Mouse (Mus musculus): ENCODE measurements around the gene Cdh6.
A peak's percentile ranks its signal among the peaks of the same experiment; 100 is the strongest.

Cdh6 gene

DNA sequence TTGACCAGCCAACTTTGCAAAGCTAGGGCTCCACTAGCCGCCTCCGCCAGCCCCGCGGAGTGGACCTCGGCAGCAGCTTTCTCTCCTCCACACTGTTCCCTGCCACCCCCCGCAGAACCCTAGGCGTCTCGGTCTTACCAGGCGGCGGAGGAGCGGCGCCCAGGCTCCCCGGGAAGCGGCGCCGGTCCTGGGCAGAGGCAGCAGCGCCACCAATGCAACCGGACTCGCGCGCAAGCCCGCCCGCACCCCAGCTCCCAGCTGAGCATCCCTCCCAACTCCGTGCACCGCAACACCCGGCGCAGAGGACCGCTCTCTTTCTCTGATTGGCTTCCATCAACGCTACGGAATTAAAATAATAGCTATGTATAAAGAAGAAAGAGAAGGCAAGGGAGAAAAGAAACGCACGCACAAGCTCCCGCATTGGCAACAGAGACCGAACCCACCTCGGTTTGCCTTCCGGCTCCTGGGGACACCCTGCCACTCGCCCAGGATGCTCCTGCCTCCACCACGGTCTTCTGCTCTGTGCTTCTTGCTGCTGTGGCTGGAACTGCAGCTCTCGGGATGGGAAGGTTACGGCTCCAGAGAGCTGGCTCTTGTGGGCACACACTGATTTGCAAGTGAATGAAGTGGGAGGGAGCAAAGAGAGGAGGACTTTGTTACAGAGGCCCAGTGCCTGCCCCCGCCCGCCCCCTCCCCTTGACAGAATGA, at the start of gene Cdh6:
Gene Cdh6 (minus strand): TSS at position 605 of the 708 bp plus-strand sequence.
- DNase-seq: peak; percentile 86

DNA sequence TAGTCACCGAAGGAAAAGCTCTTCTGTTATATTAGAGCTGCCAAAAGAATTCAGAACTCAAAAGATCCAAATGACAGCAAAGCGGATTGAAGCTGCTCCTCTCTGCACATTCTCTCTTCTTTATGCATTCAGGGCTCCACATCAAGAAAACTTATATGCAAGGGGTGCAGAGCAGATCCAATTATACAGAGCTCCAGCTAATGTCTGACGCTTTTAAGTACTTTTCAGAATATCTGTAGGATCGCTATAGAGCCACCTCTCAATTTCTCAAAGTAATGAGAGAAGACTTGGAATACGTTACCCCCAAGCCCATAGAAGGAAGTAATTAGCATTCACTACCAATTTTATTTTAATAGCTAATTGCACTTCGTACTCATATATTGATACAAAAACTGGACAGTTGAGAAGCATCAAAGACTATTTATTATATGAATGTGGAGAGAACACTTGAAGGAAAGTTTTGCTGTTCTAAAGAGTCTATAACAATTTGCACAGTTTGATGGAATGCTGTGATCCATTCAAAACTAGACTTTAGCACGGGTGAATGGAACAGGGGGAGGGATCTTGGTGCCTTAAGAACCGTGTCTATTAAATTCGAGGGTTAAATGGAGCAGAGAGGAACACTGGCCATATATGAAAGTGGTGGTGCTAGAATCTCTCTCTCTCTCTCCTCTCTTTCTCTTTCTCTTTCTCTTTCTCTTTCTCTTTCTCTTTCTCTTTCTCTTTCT, 46.4 kb upstream of the Cdh6 start:
- no peak for DNase-seq

DNA sequence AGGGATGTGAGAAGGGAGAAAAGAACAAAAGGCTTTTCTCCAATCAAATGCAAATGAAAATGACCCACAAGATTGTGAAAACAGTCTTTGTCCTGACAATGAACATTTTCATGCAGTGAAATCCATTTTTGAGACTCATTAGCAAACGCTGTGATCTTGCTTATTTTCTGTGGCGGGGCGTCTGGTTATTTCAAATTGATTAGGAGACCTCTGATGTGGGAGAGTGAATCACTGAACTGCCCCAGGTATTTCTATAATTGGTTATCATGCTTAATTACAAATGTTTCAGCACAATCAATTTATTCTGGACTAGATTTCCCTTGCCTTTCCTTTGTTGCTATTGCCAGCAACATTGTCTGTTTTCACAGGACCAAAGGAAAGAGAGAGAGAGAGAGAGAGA, 44.3 kb upstream of the Cdh6 start:
- no peak for DNase-seq

DNA sequence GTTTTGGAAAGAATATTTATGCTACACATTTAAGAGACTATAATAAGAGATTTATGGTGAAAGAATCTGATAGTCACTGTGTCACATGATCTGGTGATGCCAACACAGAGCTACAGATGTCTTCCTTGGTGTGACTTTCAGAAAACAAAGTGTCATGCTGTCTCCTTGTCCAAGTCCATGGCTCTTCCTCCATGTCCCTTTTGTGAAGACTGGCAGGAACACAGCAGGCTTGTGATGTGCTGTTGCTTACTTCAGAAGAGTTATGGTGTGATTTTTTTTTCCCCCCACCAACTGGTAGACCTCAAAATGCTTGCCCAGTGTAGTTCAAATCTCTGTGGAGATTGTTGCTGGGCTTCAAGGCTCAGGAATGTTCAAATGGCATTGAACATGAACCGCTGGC, 43.7 kb upstream of the Cdh6 start:
- DNase-seq: peak; percentile 11

DNA sequence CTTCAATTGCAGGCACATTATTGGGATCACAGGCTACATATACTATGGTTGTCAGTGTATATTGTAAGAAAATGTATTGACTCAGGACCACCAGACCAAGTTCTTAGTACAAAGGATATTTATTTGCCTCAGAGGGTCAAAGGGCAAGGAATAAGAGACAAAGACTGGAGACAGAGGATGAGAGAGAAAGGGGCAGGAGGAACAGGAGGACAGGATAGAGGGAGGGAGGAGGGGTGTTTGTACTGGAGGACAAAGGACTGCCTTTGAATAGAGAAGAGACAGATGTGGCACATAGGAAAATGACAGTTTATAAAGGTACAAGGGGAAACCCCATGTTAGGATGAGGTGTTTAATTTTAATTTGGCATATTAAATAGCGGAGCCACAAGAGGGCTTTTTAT, 39.5 kb upstream of the Cdh6 start:
- DNase-seq: peak; percentile 38

DNA sequence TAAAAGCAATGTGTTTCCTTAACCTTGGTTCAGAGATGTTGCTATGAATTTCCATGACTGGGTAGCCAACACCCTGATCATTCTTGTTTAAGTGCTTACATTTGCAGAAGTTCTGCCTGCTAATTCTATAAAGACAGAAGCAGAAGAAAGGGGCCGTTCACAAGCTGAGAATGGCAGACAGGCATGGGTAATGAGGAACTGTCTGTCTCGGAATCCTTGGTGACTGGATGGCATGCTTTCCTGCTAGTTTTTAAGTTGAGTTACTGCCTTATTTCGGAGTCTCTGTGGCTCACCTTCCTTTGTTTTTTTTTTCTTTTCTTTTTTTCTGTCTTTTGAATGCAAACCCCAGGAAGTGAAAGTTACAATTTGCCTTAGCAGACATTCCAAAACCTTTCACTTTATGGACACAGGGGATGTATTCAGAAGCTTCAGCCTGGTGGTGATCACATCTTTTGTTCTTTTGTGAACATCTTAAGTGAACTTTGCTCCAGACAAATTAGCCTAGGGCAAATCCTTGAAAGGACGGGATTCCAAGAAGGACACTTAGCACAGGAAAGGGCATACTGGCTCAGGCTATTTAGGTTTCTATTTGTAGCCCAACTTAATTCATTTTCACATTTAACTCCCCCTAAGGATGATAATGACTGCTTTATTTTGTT, 38.7 kb upstream of the Cdh6 start:
- peak; percentile 56 for DNase-seq

DNA sequence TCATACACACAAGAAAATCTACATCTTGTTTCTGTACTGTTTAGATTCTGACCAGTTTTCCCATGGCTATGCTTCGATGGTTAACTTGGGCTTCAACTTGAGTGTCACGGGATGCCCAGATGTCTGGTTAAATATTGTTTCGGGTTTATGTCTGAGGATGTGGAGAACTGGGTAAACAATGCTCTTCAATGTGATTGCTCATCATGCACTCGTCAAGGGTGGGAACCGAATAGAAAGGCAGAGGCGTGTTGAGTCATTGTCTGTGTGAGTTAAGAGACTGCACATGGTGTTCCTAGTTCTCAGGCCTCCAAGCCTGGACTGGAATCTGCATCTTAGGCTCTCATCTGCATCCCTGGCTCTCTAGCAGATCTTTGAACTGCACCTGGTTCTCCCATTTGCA, 36.7 kb upstream of the Cdh6 start:
- DNase-seq: no peak

DNA sequence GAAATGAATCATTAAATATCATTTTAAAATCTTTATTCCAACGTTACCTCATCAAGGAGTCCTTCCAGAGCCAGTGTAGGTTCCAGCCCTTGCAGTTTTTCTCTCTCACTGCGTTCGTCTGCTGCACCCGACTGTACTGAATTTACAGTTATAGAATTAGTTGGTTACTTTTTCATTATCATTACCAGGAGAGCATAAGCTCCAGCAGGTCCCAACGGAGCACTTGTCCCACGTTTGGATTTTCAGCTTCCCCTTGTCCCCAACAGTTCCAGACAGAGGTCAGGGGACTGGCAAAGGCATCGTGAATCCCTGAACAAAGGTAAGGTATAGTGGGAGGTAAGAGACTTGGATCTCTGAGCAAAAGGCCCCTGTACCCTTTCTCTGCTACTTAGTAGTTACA, 35.2 kb upstream of the Cdh6 start:
- no peak for DNase-seq

DNA sequence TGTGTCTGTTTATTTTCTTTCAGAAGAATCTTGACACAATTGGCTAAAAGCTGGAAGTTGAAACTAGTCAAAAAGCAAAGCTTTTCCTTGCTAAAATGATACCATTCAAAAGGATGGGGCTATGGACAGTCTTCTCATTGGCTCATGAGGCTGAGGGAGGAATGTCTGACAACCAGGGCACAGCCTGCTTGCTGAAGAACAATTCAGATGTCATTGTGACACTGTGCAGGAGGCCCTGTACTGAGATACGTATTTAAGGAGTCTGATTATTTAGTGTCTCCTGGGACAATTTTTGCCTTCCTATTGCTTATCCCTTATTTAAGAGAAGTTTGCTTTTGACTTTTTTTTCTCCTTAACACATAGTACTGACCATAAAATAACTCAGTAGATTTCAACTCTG, 22.8 kb upstream of the Cdh6 start:
- DNase-seq: no peak

DNA sequence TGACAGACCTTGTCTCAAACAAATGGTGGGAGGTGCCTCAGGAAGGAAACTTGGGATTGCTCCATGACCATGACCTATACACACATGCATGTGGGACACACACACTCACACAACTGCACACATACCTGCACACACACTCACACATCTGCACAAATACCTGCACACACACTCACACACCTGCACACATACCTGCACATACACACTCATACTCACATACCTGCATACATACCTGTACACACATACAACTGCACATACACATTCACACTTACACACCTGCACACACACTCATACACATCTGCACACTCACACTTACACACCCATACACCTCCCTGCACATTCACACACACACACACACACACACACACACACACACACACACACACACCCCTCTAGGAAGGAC, 20.6 kb upstream of the Cdh6 start:
- no peak for DNase-seq

DNA sequence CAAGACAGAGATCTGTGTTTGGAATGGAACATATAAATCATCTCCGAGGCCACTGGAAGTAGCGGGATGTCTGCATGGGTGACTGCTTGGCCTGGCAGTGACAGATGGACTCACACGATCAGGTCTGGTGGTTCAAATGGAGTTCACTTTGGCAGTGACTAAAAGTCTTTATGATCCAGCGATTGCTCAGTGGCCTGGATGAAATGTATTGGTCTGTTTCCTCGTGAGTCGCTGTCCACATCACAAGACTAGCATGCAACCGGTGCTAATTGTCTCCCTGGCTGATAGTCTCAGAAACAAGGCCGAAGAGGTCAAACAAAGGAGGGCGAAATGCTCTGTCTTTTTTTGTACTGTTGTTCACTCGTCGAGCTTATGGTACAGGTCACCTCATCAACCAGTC, 19.6 kb upstream of the Cdh6 start:
- peak; percentile 56 for DNase-seq

DNA sequence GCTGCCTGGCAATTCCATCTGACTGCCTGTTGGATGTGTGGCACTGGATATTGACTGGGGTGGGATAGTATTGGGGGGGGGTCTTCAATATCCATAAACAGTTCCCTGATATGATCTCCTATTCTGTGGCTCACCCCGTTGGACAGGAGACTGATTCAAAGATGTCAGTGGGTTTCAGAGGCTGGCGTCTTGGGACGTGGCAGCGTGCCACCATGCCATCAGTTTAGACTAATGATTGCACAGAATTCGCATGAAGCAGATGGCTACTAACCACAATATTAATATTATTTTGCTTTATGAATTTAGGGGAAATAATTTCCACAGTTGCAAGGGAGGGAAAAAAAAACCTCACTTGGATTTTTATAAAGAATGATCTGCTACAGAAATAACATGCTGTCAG, 10.2 kb upstream of the Cdh6 start:
- DNase-seq: no peak

DNA sequence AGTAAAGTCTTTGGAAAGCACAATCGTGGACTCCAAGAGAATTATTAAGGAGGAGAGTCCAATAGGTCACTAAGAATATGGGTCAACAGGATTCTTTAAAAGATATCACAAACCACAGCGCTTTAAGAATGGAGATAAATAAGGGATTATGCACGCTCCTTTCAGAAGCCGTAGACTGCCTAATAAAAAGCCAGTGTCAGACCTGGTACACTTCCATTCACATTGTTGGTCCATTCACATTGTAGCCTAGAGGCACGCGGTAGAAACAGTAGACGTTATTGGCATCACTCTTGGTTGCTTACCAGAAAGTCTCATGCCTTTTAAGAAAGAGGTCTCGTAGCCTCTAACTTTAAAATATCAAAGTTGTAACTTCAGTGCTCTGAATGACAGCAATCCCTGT, 8.0 kb upstream of the Cdh6 start:
- DNase-seq: no peak

DNA sequence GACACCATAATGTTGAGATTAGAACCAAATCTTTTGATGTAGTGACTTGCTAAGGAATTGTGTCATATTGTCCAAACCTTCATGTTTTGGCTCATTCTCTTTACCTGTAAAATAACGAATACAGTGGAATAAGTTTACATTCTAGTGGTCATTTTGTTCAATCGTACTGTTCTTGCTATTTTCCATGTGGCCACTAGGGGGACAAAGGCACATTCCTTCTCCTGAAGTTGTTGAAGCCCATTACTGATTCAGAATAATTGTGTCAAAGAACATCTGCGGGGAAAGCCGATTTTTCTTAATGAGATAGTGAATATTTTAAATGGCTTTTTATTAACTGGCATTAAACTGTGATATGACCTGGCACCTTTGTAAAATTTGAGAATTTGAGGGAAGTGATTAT, 7.5 kb upstream of the Cdh6 start:
- peak; percentile 45 for DNase-seq

DNA sequence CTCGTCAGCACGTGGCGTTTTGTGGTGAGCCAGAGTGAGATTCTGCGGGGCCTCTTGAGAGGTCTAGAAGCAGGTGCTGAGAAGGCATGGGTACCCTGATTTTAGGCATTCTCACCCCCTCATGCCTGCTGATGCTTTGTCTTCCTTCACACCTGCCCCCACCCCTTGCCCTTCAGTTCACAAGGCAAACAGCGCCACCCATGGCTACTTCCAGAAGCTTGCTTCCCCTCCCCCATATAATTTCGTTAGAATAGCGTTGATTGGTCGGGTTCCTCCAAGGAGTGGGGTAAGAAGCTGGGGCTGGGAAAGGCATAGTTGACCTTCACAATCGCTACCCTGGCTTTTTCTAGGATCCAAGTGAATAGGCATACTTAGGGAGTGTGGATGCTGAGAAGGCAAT, 2.5 kb upstream of the Cdh6 start:
- peak; percentile 61 for DNase-seq

DNA sequence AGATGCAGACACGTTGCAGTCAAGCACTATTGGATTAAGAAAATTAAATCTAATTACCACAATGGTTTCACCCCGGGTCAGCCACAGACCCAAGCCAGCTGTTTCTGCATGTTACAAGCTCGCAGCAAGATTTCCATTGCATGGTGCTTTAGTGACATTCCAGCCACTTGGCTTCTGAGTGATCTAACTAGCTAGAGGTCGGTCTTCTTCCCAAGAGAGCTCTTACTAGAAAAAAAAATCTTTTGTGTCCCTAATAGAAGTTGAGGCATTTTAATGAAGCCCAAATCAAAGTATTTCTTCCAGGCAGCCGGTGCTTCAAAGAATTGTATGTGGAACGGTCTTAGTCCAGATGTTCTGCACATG, 1.1 kb upstream of the Cdh6 start:
- DNase-seq: peak; percentile 58

DNA sequence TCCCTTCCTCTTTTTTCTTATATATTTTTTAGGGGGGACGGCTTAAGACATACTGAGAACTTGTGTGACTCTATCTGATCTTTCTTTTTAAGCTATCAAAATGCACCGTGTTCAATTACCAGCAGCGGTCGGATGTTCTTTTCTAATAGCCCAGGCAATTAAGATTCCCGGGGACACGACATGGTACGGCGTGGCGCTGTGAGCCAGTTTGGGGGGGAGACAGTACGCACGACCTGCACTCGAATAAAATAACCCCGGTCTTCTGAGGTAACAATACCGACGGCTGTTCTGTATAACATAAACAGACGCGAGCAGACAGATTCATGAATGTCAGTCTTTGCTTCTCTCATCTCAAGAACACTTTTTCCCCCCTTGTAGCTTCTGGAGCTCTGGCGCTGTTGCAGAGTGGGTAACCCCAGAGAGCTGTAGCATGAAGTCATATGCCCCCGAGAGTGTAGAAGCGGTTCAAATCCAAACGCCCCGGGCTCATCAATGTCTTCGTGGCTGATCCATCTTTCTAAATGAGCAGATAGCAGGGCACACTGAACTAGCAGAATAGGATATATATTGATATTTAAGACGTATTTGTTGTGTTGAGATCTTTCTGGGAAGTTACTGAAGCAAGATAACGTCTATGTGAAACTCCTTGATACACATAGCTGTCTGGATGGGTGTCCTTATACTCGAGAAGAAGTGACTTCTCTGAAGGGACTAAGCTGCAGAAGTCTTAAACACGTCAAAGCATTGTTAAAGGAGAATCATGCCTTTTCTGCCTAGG, 554 bp upstream of the Cdh6 start:
- DNase-seq: peak; percentile 57

DNA sequence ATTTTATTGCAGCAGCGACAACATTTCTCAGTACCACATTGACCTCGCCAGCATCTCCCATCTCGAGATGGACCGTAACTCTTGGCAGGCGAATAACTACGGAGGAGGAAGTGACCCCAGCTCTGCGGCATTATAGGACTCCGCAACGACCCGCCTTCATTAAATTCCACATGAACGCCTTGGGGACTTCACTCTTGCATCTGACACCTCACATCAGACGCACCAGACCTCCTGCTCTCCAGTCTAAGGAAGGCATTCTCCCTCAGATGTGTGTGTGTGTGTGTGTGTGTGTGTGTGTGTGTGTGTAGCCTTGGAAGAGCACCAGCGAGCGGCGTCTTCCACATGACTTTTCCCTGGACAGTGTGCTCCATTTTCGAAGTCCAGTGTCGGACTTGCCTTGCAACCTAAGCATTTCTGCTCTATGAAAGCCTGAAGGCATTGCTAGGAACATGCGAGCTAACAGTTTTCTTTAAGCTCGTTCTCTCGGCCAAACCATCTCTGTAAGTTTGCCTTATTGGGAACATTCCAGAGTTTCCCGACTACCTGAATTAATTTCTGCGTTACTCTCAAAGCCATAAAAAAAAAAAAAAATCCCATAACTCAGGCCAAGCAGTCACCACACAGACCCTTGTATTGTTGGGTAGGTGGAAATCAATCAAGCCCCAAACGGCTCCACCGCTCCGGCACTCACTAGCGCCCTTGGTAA, 957 bp downstream of the Cdh6 start:
- peak; percentile 60 for DNase-seq

DNA sequence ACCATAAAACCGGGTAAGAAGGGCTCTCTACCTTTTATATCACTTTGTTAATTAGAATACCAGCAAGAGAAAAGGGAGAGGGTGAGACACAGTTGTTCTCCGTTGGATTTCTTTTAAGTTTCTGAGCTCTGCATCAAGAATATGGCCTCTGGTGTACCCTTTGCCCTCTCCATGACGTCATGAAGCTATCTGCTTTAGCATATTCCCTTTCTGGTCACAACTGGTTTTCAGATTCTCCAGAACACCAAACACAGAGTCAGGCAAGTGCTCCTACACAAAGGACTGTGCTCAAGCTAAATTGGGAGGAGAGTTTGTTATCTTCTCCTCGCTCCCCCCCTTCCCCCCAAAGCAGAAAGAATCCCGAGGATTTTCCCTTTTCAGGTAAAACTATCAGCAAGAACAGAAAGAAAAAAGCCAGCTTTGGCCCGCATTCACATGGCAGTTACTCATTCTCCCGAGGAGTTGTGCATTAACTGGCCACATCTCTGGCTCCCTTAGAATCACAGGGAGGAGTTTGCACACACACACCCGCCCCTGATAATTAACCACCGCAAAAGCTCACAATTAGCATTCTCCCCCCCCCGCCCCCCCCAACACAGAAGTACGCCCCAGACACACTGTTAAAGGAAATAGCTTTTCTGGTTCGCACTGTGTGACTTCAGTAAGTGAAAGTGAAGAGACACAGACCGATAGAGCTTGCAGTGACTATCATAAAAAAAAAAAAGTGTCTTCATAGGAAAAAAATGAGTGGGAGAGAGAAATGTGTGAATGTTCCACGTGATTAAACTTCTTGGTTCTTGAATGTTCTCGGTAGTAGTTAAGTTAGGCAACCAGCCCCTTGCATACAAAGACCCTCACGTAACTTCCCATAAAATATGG, 1.8 kb downstream of the Cdh6 start:
- DNase-seq: peak; percentile 52

DNA sequence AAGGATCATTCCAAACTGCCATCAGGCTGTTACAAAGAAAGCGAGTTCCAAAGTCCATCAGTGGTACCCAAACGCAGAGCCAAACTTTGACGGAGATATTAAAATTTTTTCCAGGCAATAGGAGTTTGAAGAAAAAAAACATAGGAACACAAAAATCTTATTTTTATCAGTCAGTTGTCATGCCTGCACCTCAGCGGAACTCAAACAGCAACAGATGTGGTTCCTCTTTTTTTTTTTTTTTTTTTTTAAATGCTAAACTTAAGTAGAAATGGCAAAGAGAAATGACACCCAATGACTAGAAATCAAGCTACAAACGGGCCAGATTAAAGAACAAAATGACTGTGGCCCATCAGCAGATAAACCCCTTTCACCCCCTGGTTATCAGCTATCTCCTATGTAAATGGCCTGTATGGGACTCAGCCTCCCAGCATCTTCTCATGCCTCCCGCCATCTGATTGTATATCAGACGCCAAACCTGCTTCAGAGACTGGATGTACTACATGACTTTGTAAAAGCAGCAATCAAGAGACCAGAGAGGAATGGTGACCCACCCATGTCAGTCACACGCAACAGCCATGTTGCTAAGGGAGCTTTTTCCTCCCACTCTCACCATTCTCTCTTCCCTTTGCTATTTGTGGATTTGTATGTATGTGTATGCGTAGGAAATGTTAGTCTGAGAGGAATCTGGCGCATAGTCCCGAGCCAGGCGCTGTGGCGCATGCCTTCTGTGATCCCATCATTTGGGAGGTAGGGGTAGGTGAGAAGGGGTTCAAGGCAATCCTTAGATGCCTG, 8.2 kb downstream of the Cdh6 start:
- no peak for DNase-seq

DNA sequence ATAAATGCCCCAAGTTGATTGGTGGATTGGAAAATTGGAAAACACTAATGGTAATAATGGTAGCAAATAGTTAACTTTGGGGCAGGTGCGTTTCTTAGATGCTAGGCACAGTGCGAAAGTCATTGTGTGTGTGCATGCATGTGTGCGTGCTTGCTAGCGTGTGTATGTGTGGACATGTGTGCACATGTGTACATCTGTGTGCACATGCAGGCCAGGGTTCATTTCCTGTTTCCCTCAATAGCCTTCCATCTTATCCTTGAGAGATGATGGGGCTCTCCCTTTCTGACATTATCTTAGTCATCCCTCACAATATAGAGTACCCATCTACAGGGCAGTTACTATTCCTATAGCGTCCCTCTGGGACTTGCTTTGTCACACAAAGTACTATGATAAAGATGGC, 17.7 kb downstream of the Cdh6 start:
- no peak for DNase-seq
